Mouse (Mus musculus): ENCODE results near the gene Ptgs1.

DNA sequence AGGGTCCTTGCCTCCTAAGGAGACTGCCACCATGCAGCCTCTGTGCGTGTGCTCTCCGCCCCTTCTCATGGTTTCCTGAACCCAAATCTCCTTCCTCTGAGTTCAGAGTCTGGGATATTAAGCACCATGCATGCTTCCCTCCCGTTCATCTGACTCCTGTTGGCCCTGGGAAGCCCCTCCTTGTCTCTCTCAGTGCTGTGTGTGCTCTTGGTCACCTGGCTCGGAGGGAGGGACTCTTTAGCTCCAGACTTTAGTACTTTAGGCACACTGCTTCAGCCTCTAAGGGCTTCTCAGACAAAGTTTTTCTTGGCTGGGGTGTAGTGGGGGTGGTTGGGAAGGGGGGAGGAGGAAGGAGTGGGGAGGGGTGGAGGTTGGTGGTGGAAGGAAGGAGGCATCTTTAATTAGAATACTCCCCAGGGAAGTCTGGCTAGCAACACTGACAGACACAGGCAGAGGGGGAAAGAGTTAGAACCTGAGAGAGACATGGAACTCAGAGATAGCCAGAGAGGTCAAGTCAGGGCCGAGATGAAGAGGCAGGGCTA lies 12.5 kb upstream of the Ptgs1 start:
- TF ChIP-seq E2F4 (IDR thresholded peaks at IDR 0.05; ENCODE audit: insufficient read depth) (no peak), POLR2A (IDR thresholded peaks at IDR 0.05; ENCODE audit: insufficient read length, low read depth) (no peak), REST (IDR thresholded peaks at IDR 0.05; ENCODE audit: insufficient read depth, insufficient read length) (no peak), MYOG (IDR thresholded peaks at IDR 0.05; ENCODE audit: control insufficient read depth in 1 of 3, insufficient read depth in 1 of 3, insufficient read length in 2 of 3, low read depth in 2 of 3) (no peak), TCF12 (IDR thresholded peaks at IDR 0.05; ENCODE audit: insufficient read depth, poor library complexity, severe bottlenecking) (no peak), POLR2AphosphoS2 (IDR thresholded peaks at IDR 0.05; ENCODE audit: insufficient read length, low read depth) (no peak), CEBPB (IDR thresholded peaks at IDR 0.05; ENCODE audit: insufficient read depth, poor library complexity, severe bottlenecking) (no peak), MAX (IDR thresholded peaks at IDR 0.05; ENCODE audit: low read depth) (no peak), USF1 (IDR thresholded peaks at IDR 0.05; ENCODE audit: low read depth) (no peak), MYOD1 (IDR thresholded peaks at IDR 0.05; ENCODE audit: control insufficient read depth in 1 of 3, insufficient read length in 2 of 3, low read depth in 2 of 3) (no peak), TCF3 (IDR thresholded peaks at IDR 0.05; ENCODE audit: insufficient read length, low read depth) (no peak), SRF (IDR thresholded peaks at IDR 0.05; ENCODE audit: control insufficient read depth, insufficient read length, low read depth) (no peak)
